Mouse (Mus musculus): Measurements from ENCODE around the gene Gpx7. TPM values are rescaled to one million over a fixed set of nuclear protein-coding genes. Genes with fewer than 3 reads are reported as not detected.

The Gpx7 gene
- 10 to 100 TPM in 1 of 2 experiments, 1 to 10 TPM in 1; 9.4 to 10.1 TPM for total RNA-seq (2021)
- long read RNA-seq, experiment 1, transcript Gpx7-201 (3 exons, 1,289 nt): major isoform, 12 of 15 reads
- long read RNA-seq, experiment 1, partial matches to known transcripts: 0 of 15 reads
- long read RNA-seq, experiment 1, other reads (novel, unspliced or antisense): 3 of 15 reads
- long read RNA-seq, experiment 2, transcript Gpx7-201 (3 exons, 1,289 nt): major isoform, 10 of 11 reads
- long read RNA-seq, experiment 2, partial matches to known transcripts: 0 of 11 reads
- long read RNA-seq, experiment 2, other reads (novel, unspliced or antisense): 1 of 11 reads

DNA sequence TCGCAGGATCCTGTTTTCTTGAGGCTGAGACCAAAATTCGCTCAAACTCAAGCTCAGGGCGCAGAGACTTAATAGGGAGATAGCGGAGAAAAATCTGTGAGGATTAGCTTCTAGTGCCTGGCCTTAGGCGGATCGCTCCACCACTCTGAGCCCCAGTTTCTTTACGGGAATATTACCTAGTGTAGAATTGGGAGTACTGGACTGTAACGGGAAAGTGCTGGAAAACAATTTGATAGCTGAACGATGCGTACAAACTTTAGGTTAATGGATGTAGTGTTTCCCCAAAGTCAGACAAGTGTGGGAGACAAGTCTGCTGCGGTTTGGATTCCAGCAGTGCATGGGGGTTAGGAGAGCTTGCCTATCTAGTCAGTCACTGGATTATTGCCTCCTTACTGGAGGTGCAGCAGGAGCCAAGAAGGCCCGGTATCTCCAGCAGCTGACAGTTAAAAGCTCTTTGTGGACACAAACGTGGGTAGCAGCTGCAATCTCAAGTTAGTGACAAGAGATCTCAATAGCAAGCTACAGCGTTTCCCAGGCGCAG lies at the start of gene Gpx7:
Gene Gpx7, minus strand, starts transcription at position 101 of the 541 bp plus-strand sequence.
- intact Hi-C loops (cut with DNase I): loop anchor here (5.0 kb wide), 1 partner anchor 50 kb away; the partner anchor contains the start of gene Tut4
- DNase-seq (ENCODE audit: low spot score in 2 of 2): no peak

DNA sequence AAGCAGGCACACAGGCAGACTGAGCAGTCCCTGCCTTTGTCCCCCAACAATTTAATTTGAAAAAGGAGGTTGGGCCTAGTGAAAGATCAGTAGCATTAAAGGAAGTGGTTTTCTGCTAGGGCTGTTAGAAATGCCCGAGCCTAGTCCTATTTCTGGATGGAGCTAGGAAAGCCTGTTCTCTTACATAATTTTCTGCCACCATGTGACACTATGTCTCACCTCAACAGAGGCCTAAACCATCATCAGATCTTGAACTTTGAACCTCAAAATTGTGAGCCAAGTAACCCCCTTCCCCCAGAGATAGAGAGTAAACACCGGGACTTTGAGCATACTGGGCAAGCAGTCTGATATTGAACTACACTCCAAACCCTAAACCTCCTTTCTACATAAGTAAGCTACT lies 49.3 kb upstream of the Gpx7 start:
- DNase-seq (ENCODE audit: low spot score in 2 of 2): no peak
- intact Hi-C loops (cut with DNase I): loop anchor here (5.0 kb wide), 1 partner anchor 49 kb away; the partner anchor contains the start of gene Gpx7

DNA sequence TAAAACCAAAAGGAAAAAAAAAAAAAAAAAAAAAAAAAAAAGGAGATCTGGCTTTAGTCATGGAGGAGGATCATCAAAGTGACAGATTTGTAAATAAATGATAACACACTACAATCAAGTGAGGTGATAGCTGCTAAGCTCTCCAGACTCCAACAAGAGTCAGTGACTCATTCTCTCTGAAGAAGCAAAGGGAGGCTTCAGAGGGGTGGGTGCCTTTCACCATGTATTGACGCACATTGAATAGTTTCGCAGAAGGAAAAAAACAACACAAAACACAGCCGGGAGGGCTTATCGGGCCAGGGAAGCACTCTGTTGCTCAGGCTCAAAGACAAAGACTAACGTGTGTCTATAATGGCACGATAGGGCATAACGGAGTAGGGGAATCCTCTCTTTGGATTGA lies 41.3 kb upstream of the Gpx7 start:
- no peak for DNase-seq (ENCODE audit: low spot score in 2 of 2)
- intact Hi-C loops (cut with DNase I): no loop called here

DNA sequence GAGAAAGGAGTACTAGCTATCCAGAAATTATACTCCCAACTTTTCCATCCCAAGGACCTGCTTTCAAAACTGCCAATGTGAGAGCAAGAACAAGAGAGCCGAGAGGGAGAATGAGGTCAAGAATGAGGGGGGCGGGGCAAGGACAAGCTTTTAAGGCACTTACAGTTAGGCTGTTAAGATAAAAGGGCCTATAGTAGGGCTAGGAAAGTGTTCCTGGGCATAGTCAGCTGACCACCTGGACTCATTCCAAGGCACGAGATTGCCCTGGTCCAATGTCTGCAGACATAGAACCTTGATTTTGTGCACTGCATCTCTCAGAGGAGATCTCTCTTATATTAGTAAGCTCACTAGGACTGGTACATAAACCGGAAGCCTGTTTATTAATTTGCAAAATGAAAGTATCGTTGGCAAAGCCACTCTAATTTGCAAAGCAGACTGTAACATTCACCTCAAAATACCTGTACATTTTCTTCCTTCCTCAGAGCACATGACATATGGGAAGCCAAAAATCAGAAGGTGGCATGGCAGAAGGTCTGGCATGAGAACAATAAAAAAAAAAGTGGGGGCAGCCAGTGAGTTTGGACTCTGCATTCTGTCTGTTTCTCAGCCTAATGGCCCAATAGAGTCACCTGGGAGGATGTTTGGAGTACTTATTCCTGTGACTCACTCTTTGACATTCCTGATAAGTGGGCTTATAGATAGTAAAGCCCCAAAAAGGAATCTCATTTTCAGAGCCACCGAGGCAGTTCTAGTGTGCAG lies 31.5 kb upstream of the Gpx7 start:
- intact Hi-C loops (cut with DNase I): no loop called here
- no peak for DNase-seq (ENCODE audit: low spot score in 2 of 2)

DNA sequence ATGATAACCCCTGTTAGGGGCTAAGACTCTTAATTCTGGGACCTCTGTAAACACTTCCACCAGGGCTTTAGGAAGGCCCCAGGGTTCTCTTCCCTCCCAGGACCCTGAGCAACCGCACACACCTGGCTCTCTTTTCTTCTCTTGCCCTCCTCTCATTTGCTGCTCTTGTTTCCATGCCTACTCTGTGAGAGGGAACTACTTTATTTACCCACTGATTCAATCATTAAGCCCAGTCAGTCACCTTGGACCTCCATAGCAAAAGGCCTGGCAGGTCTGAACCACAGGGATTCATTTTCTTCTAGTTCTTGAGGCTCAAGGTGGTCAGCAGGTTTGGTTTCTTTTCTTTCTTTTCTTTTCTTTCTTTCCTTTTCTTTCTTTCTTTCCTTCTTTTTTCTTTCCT lies 29.5 kb upstream of the Gpx7 start:
- intact Hi-C loops (cut with DNase I): no loop called here

DNA sequence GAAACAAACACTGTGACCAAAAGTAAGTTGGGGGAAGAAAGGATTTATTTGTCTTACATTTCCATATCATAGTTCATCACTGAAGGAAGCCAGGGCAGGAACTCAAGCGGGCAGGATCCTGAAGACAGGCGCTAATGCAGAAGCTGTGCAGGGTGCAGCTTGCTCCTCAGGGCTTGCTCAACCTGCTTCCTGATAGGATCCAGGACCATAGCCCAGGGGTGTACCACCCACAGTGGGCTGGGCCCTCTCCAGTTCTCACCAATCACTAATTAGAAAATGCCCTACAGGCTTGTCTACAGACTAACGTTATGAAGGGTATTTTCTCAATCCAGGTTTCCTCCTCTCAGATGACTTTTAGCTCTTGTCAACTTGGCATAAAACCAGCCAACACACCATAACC lies 28.9 kb upstream of the Gpx7 start:
- intact Hi-C loops (cut with DNase I): no loop called here
- DNase-seq (ENCODE audit: low spot score in 2 of 2): no peak

More for the DNA sequence above, 29.5 kb upstream of the Gpx7 start:
- no peak for DNase-seq (ENCODE audit: low spot score in 2 of 2)

DNA sequence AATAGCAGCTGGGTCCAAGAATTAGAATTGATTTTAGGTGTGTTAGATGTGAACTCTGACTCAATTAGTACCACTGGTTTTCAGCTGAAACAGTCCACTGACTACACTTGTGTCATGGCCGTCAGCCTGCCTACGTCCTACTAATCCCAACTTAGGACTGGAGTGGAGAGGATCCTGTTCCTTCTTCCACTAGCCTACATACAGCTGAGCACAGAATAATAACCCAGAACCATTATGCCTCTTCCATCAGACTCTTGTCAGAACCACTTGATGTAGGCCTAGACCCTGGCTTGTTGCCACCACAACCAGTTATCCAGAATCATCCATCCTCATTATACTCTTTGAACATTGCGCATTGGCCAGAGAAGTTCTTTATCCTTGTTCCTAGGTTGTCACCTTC lies 28.0 kb upstream of the Gpx7 start:
- DNase-seq (ENCODE audit: low spot score in 2 of 2): no peak
- intact Hi-C loops (cut with DNase I): no loop called here

DNA sequence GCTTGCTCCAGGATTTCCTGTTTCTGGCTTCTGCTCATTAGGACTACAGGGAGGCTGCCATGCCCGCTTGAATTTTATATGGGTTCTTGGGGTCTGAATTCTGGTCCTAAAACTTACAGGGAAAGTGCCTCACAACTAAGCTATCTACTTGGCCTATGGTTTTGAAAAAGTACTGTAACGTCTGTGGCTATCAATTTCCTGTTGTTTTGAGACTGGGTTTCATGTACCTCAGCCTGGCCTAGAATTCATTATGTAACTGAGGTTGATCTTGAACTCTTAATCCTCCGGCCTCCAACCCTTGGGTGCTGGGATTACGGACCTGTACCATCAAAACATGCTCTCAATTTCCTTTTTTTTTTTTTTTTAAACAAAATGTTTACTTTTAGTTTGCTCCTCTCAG lies 27.5 kb upstream of the Gpx7 start:
- intact Hi-C loops (cut with DNase I): no loop called here

DNA sequence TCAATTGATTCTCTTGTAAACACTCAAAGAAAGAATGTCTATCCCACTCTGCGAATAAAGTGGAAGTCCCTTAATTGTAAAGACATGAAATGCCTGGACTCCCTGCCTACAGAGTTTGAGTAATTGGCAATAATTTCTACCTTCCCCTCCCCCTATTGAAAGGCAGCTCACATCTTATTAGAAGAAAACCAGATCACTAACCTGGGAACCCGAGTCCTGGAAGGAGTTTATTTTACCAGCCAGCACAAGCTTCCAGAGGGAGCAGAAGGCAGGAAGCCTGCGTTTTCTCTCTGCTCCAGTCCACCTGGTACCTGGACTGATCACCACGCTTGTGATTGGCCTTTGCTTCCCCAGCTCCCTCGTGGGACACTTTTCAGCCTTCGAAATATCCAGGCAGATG lies 26.6 kb upstream of the Gpx7 start:
- DNase-seq (ENCODE audit: low spot score in 2 of 2): no peak
- intact Hi-C loops (cut with DNase I): no loop called here

More for the DNA sequence above, 27.5 kb upstream of the Gpx7 start:
- no peak for DNase-seq (ENCODE audit: low spot score in 2 of 2)

DNA sequence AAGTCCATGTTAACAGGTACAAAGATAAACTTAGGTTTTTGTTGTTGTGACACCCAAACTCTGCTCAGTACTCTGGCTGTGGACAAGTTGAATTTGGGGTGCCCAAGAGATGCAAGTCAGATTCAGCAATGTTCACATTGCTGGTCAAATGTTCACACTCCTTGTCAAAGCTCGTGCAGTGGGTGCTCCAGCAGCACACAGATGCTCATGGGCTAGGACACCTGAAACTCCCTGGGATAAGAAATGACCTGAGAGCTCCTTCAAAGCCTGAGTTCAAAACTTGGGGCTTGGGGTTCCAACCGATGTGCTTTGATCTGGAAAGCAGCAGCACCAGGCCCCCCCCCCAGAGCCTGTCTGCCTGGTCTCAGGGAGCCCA lies 24.8 kb upstream of the Gpx7 start:
- intact Hi-C loops (cut with DNase I): no loop called here
- DNase-seq (ENCODE audit: low spot score in 2 of 2): no peak

DNA sequence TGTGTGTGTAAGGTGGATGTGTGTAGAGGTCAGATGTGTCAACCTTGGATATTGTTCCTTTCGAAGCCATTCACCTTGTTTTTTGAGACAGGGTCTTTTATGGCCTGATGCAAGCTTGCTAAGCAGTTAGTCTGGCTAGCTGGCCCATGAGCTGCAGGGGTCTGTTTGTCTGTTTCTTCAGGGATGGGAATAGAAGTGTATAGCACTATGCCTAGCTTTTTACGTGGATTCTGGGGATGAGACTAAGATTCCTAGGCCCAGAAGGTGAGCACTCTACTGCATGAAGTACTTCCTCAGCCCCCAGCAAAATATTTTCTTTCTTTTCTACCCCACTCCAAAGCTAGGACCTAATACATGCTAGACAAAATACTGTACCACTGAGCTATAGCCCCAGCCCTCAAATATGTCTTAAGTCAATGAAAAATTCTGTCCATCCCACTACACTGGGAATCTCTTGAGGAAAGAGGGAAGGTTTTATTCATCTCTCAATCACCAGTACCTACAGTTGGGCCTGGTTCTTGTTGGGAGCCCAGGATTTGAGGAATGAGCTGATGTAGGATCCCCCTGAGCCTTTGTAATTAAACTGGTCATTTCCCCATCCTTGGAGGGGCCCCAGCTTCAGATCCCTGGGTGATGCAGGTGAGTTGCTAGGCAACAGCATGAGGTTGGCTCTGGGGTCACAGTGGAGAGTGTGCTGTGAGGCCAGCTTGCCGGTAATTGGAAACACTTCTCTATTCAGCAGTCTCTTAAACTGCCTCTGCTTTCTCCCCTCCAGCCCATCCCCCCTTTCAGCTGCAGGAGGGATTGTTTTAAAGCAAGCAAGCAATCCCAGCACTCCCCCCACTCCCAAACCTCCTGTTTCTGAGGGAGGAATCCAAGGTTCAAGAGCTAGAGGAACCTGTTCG lies 24.1 kb upstream of the Gpx7 start:
- no peak for DNase-seq (ENCODE audit: low spot score in 2 of 2)
- intact Hi-C loops (cut with DNase I): no loop called here

DNA sequence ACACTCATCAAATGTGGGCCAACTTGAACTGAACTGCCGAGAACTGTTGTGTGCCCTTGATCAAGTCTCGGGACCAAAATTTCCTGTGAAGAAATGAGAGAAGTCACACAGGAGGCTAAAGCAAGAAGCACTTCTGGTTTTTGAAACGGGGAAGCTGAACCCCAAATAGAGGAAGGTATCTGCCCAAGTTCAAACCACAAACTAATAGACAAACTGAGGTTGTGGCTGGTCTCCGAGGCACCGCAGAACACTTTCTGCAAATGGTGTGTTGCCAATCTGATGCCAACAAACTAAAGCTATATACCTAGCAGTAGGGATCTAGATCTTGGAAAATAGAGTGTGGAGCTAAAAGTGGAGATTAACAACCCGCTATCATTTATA lies 21.6 kb upstream of the Gpx7 start:
- DNase-seq (ENCODE audit: low spot score in 2 of 2): no peak
- intact Hi-C loops (cut with DNase I): no loop called here

DNA sequence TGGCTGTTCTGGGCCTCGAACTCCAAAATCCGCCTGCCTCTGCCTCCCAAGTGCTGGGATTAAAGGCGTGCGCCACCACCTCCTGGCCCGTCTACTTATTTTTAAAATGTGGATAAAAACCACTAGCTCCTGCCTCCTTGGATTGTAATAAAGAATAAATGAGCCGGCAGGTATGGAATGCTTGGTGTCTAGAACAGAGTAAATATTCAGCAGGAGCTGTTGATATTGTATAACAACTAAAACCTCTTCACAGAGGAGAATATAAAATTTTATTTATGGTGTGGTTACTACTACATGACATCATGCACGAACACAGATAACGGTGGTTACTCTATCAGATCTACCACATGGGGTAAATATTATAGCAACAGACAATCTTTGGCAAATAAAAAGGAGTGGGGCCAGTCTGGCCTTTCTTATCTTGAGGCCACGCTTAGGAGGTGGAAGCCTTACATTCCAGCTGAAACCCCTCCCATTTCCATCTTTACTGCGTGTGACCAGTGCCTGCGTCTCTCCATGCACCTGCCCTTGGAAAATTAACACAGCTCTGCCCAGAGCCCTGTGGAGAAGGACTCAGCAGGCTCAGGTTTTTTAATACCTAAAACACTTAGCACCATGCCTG lies 21.1 kb upstream of the Gpx7 start:
- intact Hi-C loops (cut with DNase I): no loop called here

DNA sequence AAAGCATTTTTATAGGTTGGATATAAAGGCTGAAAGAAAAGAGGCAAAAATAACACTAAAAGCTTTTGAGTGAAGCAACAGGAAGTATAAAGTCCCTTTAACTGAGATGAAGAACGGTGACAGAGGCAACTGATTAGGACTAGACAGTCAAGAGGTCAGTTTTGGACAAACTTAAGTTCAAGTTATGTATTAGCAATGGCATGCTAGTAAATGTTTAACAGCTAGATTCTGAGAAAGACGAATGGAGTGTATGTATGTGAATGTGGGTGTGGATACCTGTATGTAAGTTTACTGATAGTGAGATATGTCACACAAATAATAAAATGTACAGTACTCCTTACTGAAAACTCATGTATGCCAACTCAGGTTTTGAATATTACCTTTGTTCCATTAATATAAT lies 17.8 kb upstream of the Gpx7 start:
- no peak for DNase-seq (ENCODE audit: low spot score in 2 of 2)
- intact Hi-C loops (cut with DNase I): no loop called here

More for the DNA sequence above, 21.1 kb upstream of the Gpx7 start:
- no peak for DNase-seq (ENCODE audit: low spot score in 2 of 2)

DNA sequence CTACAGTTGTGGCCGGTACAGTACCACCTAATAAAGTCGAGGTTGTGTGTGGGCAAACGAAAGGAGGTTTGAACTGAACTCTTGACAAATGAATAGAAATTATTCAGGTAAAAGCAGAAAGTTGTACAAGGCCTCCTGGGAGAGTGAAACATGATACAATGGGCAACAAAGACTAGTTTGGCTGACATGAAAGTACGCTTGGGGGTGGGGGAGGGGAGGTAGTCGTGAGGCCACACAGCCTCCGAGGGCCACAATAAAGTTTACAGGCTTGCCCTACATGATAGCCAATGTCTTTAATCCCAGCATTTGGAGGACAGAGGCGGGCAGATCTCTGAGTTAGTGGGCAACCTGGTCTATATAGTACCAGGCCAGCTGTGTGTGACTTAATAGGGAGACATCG lies 860 bp upstream of the Gpx7 start:
- no peak for DNase-seq (ENCODE audit: low spot score in 2 of 2)
- intact Hi-C loops (cut with DNase I): loop anchor here (5.0 kb wide), 1 partner anchor 50 kb away; the partner anchor contains the start of gene Tut4

DNA sequence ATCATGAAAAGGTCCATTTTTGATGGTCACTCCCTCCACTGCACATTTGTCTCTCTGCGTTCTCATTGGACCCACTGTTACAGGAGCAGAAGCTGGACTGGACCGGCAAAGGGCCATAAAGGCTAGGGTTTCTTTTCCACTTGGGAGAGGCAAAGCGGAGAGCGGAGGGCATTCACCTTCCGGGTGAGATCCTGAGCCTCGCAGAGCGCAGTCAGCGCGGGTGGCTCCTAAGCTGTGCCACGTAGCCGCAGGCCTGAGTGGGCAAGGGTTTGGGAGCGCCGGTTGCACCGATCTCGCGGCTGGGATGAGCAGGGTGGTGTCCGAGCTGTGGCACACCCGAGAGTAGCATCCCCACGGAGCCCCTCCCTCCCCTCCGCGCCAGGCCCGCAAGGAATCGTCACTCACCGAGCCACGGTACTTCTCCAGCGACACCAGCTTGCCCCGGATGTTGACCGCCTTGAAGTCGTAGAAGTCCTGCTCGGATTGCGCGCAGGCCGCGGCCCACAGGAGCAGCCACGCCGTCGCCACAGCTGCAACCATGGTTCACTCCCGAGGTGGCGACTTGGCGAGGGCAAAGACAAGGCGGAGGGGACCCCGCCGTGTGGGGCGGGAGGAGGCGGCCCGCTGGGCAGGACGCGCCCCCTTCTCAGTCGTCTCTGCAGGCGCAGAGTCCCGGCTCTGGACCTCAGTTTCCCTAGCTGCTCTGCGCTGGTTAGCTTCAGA lies 462 bp downstream of the Gpx7 start:
- intact Hi-C loops (cut with DNase I): loop anchor here (5.0 kb wide), 1 partner anchor 51 kb away; the partner anchor contains the start of gene Tut4
- peak; percentile 49 to 63 for DNase-seq (ENCODE audit: low spot score in 2 of 2)

DNA sequence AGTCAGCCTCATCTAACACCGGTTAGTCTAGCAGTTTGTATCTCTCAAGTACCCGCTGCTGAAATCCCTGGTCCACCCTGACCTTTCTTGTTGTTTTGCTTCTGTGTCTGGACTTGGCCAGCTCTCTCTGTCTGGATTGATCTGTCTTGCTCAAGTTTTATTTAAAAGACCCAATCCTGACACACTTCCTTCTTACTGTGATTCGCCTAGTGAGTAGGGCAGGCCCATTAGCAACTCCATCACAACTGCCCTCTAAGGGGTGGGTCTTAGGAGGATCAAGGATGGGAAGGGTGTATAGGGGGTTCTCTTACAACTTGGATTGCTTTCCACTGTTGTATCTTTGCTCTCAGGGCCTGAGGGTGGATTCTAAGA lies 1.0 kb downstream of the Gpx7 start:
- intact Hi-C loops (cut with DNase I): loop anchor here (5.0 kb wide), 1 partner anchor 52 kb away; the partner anchor contains the start of gene Tut4
- DNase-seq (ENCODE audit: low spot score in 2 of 2): no peak

DNA sequence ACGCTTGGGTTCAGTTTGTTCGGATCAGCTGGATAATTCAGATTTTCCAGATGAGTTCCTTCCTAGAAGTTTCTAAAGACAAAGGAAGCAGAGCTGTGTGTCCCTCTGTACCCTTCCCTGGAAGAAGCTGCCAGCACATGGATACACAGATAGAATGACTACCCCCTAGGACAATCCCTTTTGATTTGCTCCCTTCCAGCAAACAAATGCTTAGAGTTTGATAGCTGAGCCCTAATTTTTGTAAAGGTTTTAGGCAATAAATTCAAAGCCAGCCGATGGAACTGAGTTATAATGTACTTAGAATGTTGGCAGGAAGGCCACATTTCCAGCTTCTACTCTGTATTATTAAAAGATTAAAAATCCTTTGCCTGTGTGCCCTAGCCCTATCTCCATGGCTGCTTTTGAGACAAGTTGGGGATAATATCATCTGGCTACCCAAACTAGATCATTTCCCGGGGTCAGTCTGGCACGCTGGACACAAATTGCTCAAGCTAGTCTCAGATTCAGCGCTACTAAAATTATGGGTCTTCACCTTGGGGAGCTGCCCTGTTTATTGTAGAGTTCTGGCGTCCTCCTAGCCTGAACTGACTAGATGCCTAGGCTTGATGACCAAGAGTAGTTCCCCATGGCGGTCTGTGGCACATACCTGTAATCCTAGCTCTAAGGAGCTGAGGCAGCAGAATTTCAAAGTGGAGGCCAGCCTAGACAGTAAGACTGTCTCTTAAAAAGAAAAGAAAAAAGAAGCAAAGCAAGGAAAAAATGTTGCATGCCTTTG lies 2.7 kb downstream of the Gpx7 start:
- intact Hi-C loops (cut with DNase I): no loop called here
- DNase-seq (ENCODE audit: low spot score in 2 of 2): no peak
